Mouse (Mus musculus) neural tube, embryonic 13.5 days (tissue): ENCODE measurements at regions not wholly inside any gene's neighbourhood (a gene's known extent, or its start where the extent isn't known, plus 50 kb on each side); places are given as distances from the start of the nearest gene placed in this dataset.

ENCODE experiments used
- ATAC-seq: fragments of 200-750 bp; cut with Nextera tagmentation; 2 replicates; pipeline ENCODE4 v1.8.0; 2017; ENCODE audit warnings: low read depth, mild to moderate bottlenecking, moderate TSS enrichment, moderate library complexity
- H3K27ac ChIP-seq: fragments of 300-500 bp; sonication (generic); replicated peaks from 2 replicates; pipeline ENCODE4 v1.5.1; 2015; ENCODE audit warnings: moderate library complexity, mild to moderate bottlenecking, inconsistent platforms
- H3K27me3 ChIP-seq: fragments of 300-500 bp; sonication (generic); 2 replicates; pipeline ENCODE4 v1.6.1; 2015; ENCODE audit warnings: mild to moderate bottlenecking, inconsistent platforms
- H3K36me3 ChIP-seq: fragments of 300-500 bp; sonication (generic); 2 replicates; pipeline ENCODE4 v1.6.1; 2015; ENCODE audit warnings: mild to moderate bottlenecking, inconsistent platforms
- H3K4me1 ChIP-seq: fragments of 300-500 bp; sonication (generic); replicated peaks from 2 replicates; pipeline ENCODE4 v1.6.1; 2015; ENCODE audit warnings: inconsistent platforms
- H3K4me2 ChIP-seq: fragments of 300-500 bp; sonication (generic); 2 replicates; pipeline ENCODE4 v1.6.1; 2015; ENCODE audit warnings: inconsistent platforms, mild to moderate bottlenecking, moderate library complexity
- H3K4me3 ChIP-seq: fragments of 300-500 bp; sonication (generic); 2 replicates; pipeline ENCODE4 v1.5.1; 2015; ENCODE audit warnings: mild to moderate bottlenecking, inconsistent platforms
- H3K9ac ChIP-seq: fragments of 300-500 bp; sonication (generic); 2 replicates; pipeline ENCODE4 v1.6.1; 2015; ENCODE audit warnings: moderate library complexity, mild to moderate bottlenecking, inconsistent platforms
- H3K9me3 ChIP-seq: fragments of 300-500 bp; sonication (generic); 2 replicates; pipeline ENCODE4 v1.6.1; 2016; ENCODE audit warnings: inconsistent platforms
- WGBS: fragments of 180-500 bp; shearing (Covaris S2); methylation state at CpG from one replicate; pipeline ENCODE4 v1.1.7; 2015; 5-methylcytosine and 5-hydroxymethylcytosine counted together

- H3K9me3 ChIP-seq: no peaks in the 10 kb centered on the region
- ATAC-seq: no peak
- H3K27me3 ChIP-seq: no peaks in the 10 kb centered on the region
- no peak overlapping the region for H3K9ac ChIP-seq
- no peaks in the 10 kb centered on the region for H3K36me3 ChIP-seq
- WGBS: 94% methylated on average over 1 of the region's 1 CpGs
- H3K27ac ChIP-seq: no peak overlapping the region
- peaks cover 7% of the 10 kb centered on the region for H3K4me1 ChIP-seq
- no peak overlapping the region for H3K4me2 ChIP-seq
- no peak overlapping the region for H3K4me3 ChIP-seq
Measured at GRCm38 (mm10) chr1:157758337-157758736, 251.8 kb downstream of the Sec16b start.

- WGBS: 55% methylated on average over 6 of the region's 6 CpGs
- Histone ChIP-seq H3K9me3 (no peaks in the 10 kb centered on the region), H3K27ac (no peak overlapping the region), H3K27me3 (no peaks in the 10 kb centered on the region), H3K9ac (no peak overlapping the region), H3K4me1 (no peaks in the 10 kb centered on the region), H3K36me3 (no peaks in the 10 kb centered on the region), H3K4me2 (no peak overlapping the region), H3K4me3 (no peak overlapping the region)
- ATAC-seq: no peak
Measured at GRCm38 (mm10) chr1:157768201-157768600, 261.7 kb downstream of the Sec16b start.

- Histone ChIP-seq H3K27ac (no peak overlapping the region), H3K36me3 (no peaks in the 10 kb centered on the region), H3K4me2 (no peak overlapping the region), H3K27me3 (no peaks in the 10 kb centered on the region), H3K4me1 (peaks cover 18% of the 10 kb centered on the region), H3K9me3 (no peaks in the 10 kb centered on the region), H3K4me3 (no peak overlapping the region), H3K9ac (no peak overlapping the region)
- 91% methylated on average over 7 of the region's 7 CpGs for WGBS
- no peak for ATAC-seq
Measured at GRCm38 (mm10) chr1:157797711-157798110, 291.2 kb downstream of the Sec16b start.

GRCm38 (mm10) chr1:157798561-157799553 lies 292.3 kb downstream of the Sec16b start:
- Histone ChIP-seq H3K36me3 (no peaks in the 10 kb centered on the region), H3K4me3 (no peak overlapping the region), H3K9ac (peak overlapping the region; percentile 47; the same call in 1 of the 2 replicates), H3K27ac (peak overlapping the region; percentile 76), H3K4me2 (peak overlapping the region; percentile 45), H3K9me3 (no peaks in the 10 kb centered on the region), H3K27me3 (no peaks in the 10 kb centered on the region), H3K4me1 (peaks cover 18% of the 10 kb centered on the region)
- 37% methylated on average over 21 of the region's 21 CpGs for WGBS
- peak; percentile 91 for ATAC-seq

- Histone ChIP-seq H3K36me3 (no peaks in the 10 kb centered on the region), H3K27me3 (no peaks in the 10 kb centered on the region), H3K9ac (no peak overlapping the region), H3K9me3 (no peaks in the 10 kb centered on the region), H3K4me2 (no peak overlapping the region), H3K4me3 (no peak overlapping the region), H3K4me1 (peaks cover 18% of the 10 kb centered on the region), H3K27ac (no peak overlapping the region)
- ATAC-seq: no peak
- 78% methylated on average over 3 of the region's 3 CpGs for WGBS
Measured at GRCm38 (mm10) chr1:157801151-157801550, 294.6 kb downstream of the Sec16b start.

GRCm38 (mm10) chr1:157804229-157804628 lies 297.7 kb downstream of the Sec16b start:
- H3K4me1 ChIP-seq: peaks cover 6% of the 10 kb centered on the region
- H3K4me3 ChIP-seq: no peak overlapping the region
- H3K4me2 ChIP-seq: no peak overlapping the region
- WGBS: 85% methylated on average over 3 of the region's 3 CpGs
- H3K9ac ChIP-seq: no peak overlapping the region
- no peaks in the 10 kb centered on the region for H3K36me3 ChIP-seq
- H3K27ac ChIP-seq: no peak overlapping the region
- ATAC-seq: no peak
- no peaks in the 10 kb centered on the region for H3K27me3 ChIP-seq
- H3K9me3 ChIP-seq: no peaks in the 10 kb centered on the region

- no peak for ATAC-seq
Measured at GRCm38 (mm10) chr1:157806296-157806695, 299.8 kb downstream of the Sec16b start.

GRCm38 (mm10) chr1:157809674-157810471 lies 303.3 kb downstream of the Sec16b start:
- H3K27ac ChIP-seq: no peak overlapping the region
- H3K36me3 ChIP-seq: no peaks in the 10 kb centered on the region
- H3K9ac ChIP-seq: no peak overlapping the region
- H3K27me3 ChIP-seq: no peaks in the 10 kb centered on the region
- no peaks in the 10 kb centered on the region for H3K4me1 ChIP-seq
- no peaks in the 10 kb centered on the region for H3K9me3 ChIP-seq
- no peak overlapping the region for H3K4me2 ChIP-seq
- H3K4me3 ChIP-seq: no peak overlapping the region
- ATAC-seq: no peak
- WGBS: 66% methylated on average over 8 of the region's 8 CpGs

More at GRCm38 (mm10) chr1:157806296-157806695, 299.8 kb downstream of the Sec16b start:
- Histone ChIP-seq H3K36me3 (no peaks in the 10 kb centered on the region), H3K9me3 (no peaks in the 10 kb centered on the region), H3K4me1 (no peaks in the 10 kb centered on the region), H3K27me3 (no peaks in the 10 kb centered on the region), H3K27ac (no peak overlapping the region), H3K9ac (no peak overlapping the region), H3K4me3 (no peak overlapping the region), H3K4me2 (no peak overlapping the region)
- WGBS: 76% methylated on average over 1 of the region's 1 CpGs

- H3K4me1 ChIP-seq: no peaks in the 10 kb centered on the region
- no peak for ATAC-seq
- H3K27ac ChIP-seq: no peak overlapping the region
- no peaks in the 10 kb centered on the region for H3K27me3 ChIP-seq
- no peak overlapping the region for H3K9ac ChIP-seq
- H3K9me3 ChIP-seq: no peaks in the 10 kb centered on the region
- H3K4me3 ChIP-seq: no peak overlapping the region
- H3K36me3 ChIP-seq: no peaks in the 10 kb centered on the region
- no peak overlapping the region for H3K4me2 ChIP-seq
Measured at GRCm38 (mm10) chr1:157810657-157811056, 304.1 kb downstream of the Sec16b start.

GRCm38 (mm10) chr1:157827966-157828365 lies 321.4 kb downstream of the Sec16b start:
- Histone ChIP-seq H3K4me1 (no peaks in the 10 kb centered on the region), H3K27me3 (no peaks in the 10 kb centered on the region), H3K27ac (no peak overlapping the region), H3K4me3 (no peak overlapping the region), H3K4me2 (no peak overlapping the region), H3K9ac (no peak overlapping the region), H3K9me3 (no peaks in the 10 kb centered on the region), H3K36me3 (no peaks in the 10 kb centered on the region)
- 44% methylated on average over 2 of the region's 2 CpGs for WGBS
- ATAC-seq: no peak

GRCm38 (mm10) chr1:157831511-157831910 lies 325.0 kb downstream of the Sec16b start:
- Histone ChIP-seq H3K27me3 (no peaks in the 10 kb centered on the region), H3K27ac (no peak overlapping the region), H3K4me2 (no peak overlapping the region), H3K36me3 (no peaks in the 10 kb centered on the region), H3K4me1 (no peaks in the 10 kb centered on the region), H3K9me3 (no peaks in the 10 kb centered on the region), H3K9ac (no peak overlapping the region), H3K4me3 (no peak overlapping the region)
- no peak for ATAC-seq
- WGBS: 56% methylated on average over 2 of the region's 2 CpGs

- WGBS: 52% methylated on average over 5 of the region's 5 CpGs
Measured at GRCm38 (mm10) chr1:157872775-157873174, 366.2 kb downstream of the Sec16b start.

More at GRCm38 (mm10) chr1:157872775-157873174, 366.2 kb downstream of the Sec16b start:
- peaks cover 4% of the 10 kb centered on the region for H3K9me3 ChIP-seq
- no peaks in the 10 kb centered on the region for H3K27me3 ChIP-seq
- H3K9ac ChIP-seq: no peak overlapping the region
- H3K4me3 ChIP-seq: no peak overlapping the region
- no peak for ATAC-seq
- no peak overlapping the region for H3K4me2 ChIP-seq
- H3K36me3 ChIP-seq: no peaks in the 10 kb centered on the region
- H3K4me1 ChIP-seq: peaks cover 9% of the 10 kb centered on the region; the same call in 1 of the 2 replicates
- 0 out of 2 replicates have a peak overlapping the region, but pooled peaks have one; percentile 23 for H3K27ac ChIP-seq
